In the genomic region with DNA sequence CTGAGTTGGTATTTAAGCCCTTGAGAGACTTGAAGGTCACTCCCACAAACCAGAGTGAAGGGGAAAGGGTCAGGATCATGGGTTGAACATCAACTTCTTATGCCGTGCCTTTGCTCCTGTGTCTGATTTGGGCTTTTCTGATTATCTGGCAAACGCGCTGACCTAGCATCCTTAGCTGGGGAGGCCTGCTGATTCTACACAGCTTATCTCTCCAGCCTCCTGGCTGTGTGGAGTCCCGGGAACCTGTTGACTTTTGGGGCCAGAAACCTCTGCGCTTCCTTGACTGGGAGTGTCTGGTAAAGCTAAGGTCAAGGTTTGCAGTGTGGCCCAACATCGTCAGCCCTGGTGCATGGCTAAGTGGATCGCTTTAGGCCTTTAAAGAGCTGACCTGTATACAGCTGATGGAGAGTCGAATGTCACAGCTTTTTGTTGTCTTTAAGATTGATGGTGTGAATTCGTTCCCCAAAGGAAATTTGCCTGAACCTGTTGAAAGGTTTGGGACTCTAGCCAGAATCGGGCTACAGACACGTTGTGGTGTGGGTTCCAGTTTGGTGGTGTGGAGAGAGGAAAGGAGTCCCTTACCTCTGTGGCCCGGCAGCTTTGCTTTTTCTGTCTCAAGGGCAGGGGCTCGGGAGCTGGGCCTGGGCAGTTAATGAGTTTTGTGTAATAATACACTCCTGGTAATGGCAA, we compare ENCODE assay signal across 8 mouse cellular contexts. TPM values are rescaled to one million over a fixed set of nuclear protein-coding genes. Genes with fewer than 3 reads are reported as not detected.
A peak's percentile ranks its signal among the peaks of the same experiment; 100 is the strongest.
DNase-seq lines count a peak whose midpoint lies in the region; ATAC-seq lines count a peak whose summit lies in the region.

No protein-coding gene starts in this region.

- no peaks in the 10 kb centered on the region for H3K9me3 ChIP-seq in heart, embryonic 15.5 days (replicated peaks)
- H3K9me3 ChIP-seq in intestine, embryonic 15.5 days = no peaks in the 10 kb centered on the region

- peaks cover 97% of the 10 kb centered on the region for H3K79me2 ChIP-seq in macrophage (ENCODE audit: inconsistent target)

- H3K4me2 ChIP-seq in heart, embryonic 15.5 days = peak overlapping the region; percentile 11; the same call in 1 of the 2 replicates
- no peak overlapping the region; the same call in 1 of the 2 replicates for H3K4me2 ChIP-seq in intestine, embryonic 15.5 days (replicated peaks)

- no peak for DNase-seq in heart, postnatal 36 days
- peak; percentile 48 for DNase-seq in c-Kit-positive CD71-positive TER-119-positive erythroid progenitor cells, embryonic 14.5 days (ENCODE audit: low spot score)
- DNase-seq in adrenal gland, postnatal 14 days = no peak
- no peak for DNase-seq in right cerebral cortex, postnatal 14 days

- H3K27ac ChIP-seq in heart, embryonic 15.5 days = peak overlapping the region; percentile 20; the same call in 1 of the 2 replicates
- H3K27ac ChIP-seq in intestine, embryonic 15.5 days = 0 out of 2 replicates have a peak overlapping the region, but pooled peaks have one; percentile 6
- H3K27ac ChIP-seq in macrophage = peak overlapping the region; percentile 99

- no peak for ATAC-seq in heart, embryonic 15.5 days (replicated peaks; ENCODE audit: insufficient number of reproducible peaks, insufficient read depth, low FRiP score, low read depth)
- ATAC-seq in intestine, embryonic 15.5 days = no peak
- no peak for ATAC-seq in inflammation-experienced regulatory T-cells, adult 6 months

- H3K4me3 ChIP-seq in heart, embryonic 15.5 days = no peak overlapping the region
- no peak overlapping the region for H3K4me3 ChIP-seq in intestine, embryonic 15.5 days (replicated peaks)
- peak overlapping the region; percentile 91 for H3K4me3 ChIP-seq in macrophage (ENCODE audit: inconsistent target)

- no peaks in the 10 kb centered on the region for H3K36me3 ChIP-seq in heart, embryonic 15.5 days
- H3K36me3 ChIP-seq in intestine, embryonic 15.5 days = no peaks in the 10 kb centered on the region
- H3K36me3 ChIP-seq in macrophage (ENCODE audit: inconsistent target) = peaks cover 14% of the 10 kb centered on the region; the same call in 1 of the 2 replicates

- no peaks in the 10 kb centered on the region for H3K27me3 ChIP-seq in heart, embryonic 15.5 days
- no peaks in the 10 kb centered on the region for H3K27me3 ChIP-seq in intestine, embryonic 15.5 days (replicated peaks)

- no peak overlapping the region for H3K9ac ChIP-seq in heart, embryonic 15.5 days
- H3K9ac ChIP-seq in intestine, embryonic 15.5 days = 0 out of 2 replicates have a peak overlapping the region, but pooled peaks have one; percentile 28

- peaks cover 33% of the 10 kb centered on the region for H3K4me1 ChIP-seq in heart, embryonic 15.5 days (replicated peaks)
- H3K4me1 ChIP-seq in intestine, embryonic 15.5 days (replicated peaks) = peaks cover 15% of the 10 kb centered on the region

- intact Hi-C loops in heart, postnatal 36 days (cut with DNase I) = no loop called here

- WGBS in heart, embryonic 15.5 days = 32% methylated on average over 13 of the region's 13 CpGs
- WGBS in intestine, embryonic 15.5 days = 46% methylated on average over 13 of the region's 13 CpGs
- WGBS in macrophage (ENCODE audit: missing documents) = 53% methylated on average over 13 of the region's 13 CpGs

RNA-seq across cellular contexts. Expression of a gene that starts 3.8 kb away (rescaled TPM):
- 2.6 and 5.1 TPM in 2 replicates for polyA plus RNA-seq in heart, embryonic 15.5 days (2015; fragmentation: Nextera tagmentation; extraction: Ambion mirVana)
- 10 to 100 TPM; 17.7 to 22.2 TPM for total RNA-seq in heart, postnatal 36 days (2021)
- polyA plus RNA-seq in intestine, embryonic 15.5 days (2015; fragmentation: Nextera tagmentation; extraction: Ambion mirVana) = 11.7 and 12.9 TPM in 2 replicates
- 1,000 to 10,000 TPM in 1 of 26 experiments, 100 to 1,000 TPM in 23, 10 to 100 TPM in 2; 27.0 to 1,006 (median 669) TPM for total RNA-seq in macrophage (2018; cell fraction: chromatin; rRNA removed)
- 100 to 1,000 TPM; 216 to 691 (median 376) TPM for total RNA-seq in macrophage (2018; cell fraction: cytosol; rRNA removed)
- total RNA-seq in macrophage (2018; cell fraction: nucleus; rRNA removed) = 1,000 to 10,000 TPM in 2 of 26 experiments, 100 to 1,000 TPM in 24; 102 to 1,167 (median 672) TPM
- 250 to 450 TPM (median 359 TPM) in 3 replicates for polyA plus RNA-seq in macrophage (2018)
- polyA plus RNA-seq in inflammation-experienced regulatory T-cells, adult 6 months (2017; shearing (Covaris generic)) = 10 to 100 TPM; 20.1 to 22.4 (median 21.6) TPM
- 22.4 and 29.2 TPM in 2 replicates for total RNA-seq in adrenal gland, postnatal 14 days (2021)

RNA-seq across cellular contexts. Expression of a gene that starts 21.9 kb away (rescaled TPM):
- 10.4 and 13.0 TPM in 2 replicates for polyA plus RNA-seq in heart, embryonic 15.5 days (2015; fragmentation: Nextera tagmentation; extraction: Ambion mirVana)
- total RNA-seq in heart, postnatal 36 days (2021) = 10 to 100 TPM in 1 of 2 experiments, 1 to 10 TPM in 1; 9.1 to 10.3 TPM
- 5.7 TPM in 2 replicates for polyA plus RNA-seq in intestine, embryonic 15.5 days (2015; fragmentation: Nextera tagmentation; extraction: Ambion mirVana)
- 10 to 100 TPM; 12.1 to 48.5 (median 29.0) TPM for total RNA-seq in macrophage (2018; cell fraction: chromatin; rRNA removed)
- 10 to 100 TPM in 24 of 26 experiments, 1 to 10 TPM in 2; 8.5 to 34.5 (median 14.6) TPM for total RNA-seq in macrophage (2018; cell fraction: cytosol; rRNA removed)
- 10 to 100 TPM; 17.7 to 87.3 (median 37.1) TPM for total RNA-seq in macrophage (2018; cell fraction: nucleus; rRNA removed)
- polyA plus RNA-seq in macrophage (2018) = 8.6 to 19.0 TPM (median 16.2 TPM) in 3 replicates
- polyA plus RNA-seq in inflammation-experienced regulatory T-cells, adult 6 months (2017; shearing (Covaris generic)) = under 1 TPM; 0.18 to 0.93 (median 0.28) TPM
- total RNA-seq in adrenal gland, postnatal 14 days (2021) = 12.7 and 14.6 TPM in 2 replicates

RNA-seq across cellular contexts. Expression of a gene that starts 25.4 kb away (rescaled TPM):
- polyA plus RNA-seq in heart, embryonic 15.5 days (2015; fragmentation: Nextera tagmentation; extraction: Ambion mirVana) = 7.7 and 9.2 TPM in 2 replicates
- total RNA-seq in heart, postnatal 36 days (2021) = 10 to 100 TPM; 51.4 to 52.3 TPM
- polyA plus RNA-seq in intestine, embryonic 15.5 days (2015; fragmentation: Nextera tagmentation; extraction: Ambion mirVana) = 1.6 and 2.3 TPM in 2 replicates
- 10 to 100 TPM in 15 of 26 experiments, 1 to 10 TPM in 11; 3.7 to 22.4 (median 10.8) TPM for total RNA-seq in macrophage (2018; cell fraction: chromatin; rRNA removed)
- total RNA-seq in macrophage (2018; cell fraction: cytosol; rRNA removed) = 1 to 10 TPM; 4.2 to 7.6 (median 6.1) TPM
- 10 to 100 TPM in 9 of 26 experiments, 1 to 10 TPM in 17; 3.4 to 18.3 (median 7.3) TPM for total RNA-seq in macrophage (2018; cell fraction: nucleus; rRNA removed)
- 6.6 to 7.4 TPM (median 7.1 TPM) in 3 replicates for polyA plus RNA-seq in macrophage (2018)
- polyA plus RNA-seq in inflammation-experienced regulatory T-cells, adult 6 months (2017; shearing (Covaris generic)) = not detected
- 14.3 and 15.9 TPM in 2 replicates for total RNA-seq in adrenal gland, postnatal 14 days (2021)

RNA-seq across cellular contexts. Expression of a gene that starts 48.6 kb away (rescaled TPM):
- 24.8 and 37.1 TPM in 2 replicates for polyA plus RNA-seq in heart, embryonic 15.5 days (2015; fragmentation: Nextera tagmentation; extraction: Ambion mirVana)
- 10 to 100 TPM; 82.9 to 92.8 TPM for total RNA-seq in heart, postnatal 36 days (2021)
- polyA plus RNA-seq in intestine, embryonic 15.5 days (2015; fragmentation: Nextera tagmentation; extraction: Ambion mirVana) = 47.5 and 48.2 TPM in 2 replicates
- 10 to 100 TPM; 28.3 to 79.8 (median 59.2) TPM for total RNA-seq in macrophage (2018; cell fraction: chromatin; rRNA removed)
- total RNA-seq in macrophage (2018; cell fraction: cytosol; rRNA removed) = 10 to 100 TPM; 46.5 to 98.0 (median 75.5) TPM
- 100 to 1,000 TPM in 4 of 26 experiments, 10 to 100 TPM in 22; 41.5 to 126 (median 76.1) TPM for total RNA-seq in macrophage (2018; cell fraction: nucleus; rRNA removed)
- polyA plus RNA-seq in macrophage (2018) = 72.5 to 92.1 TPM (median 86.0 TPM) in 3 replicates
- 10 to 100 TPM; 37.6 to 48.7 (median 43.8) TPM for polyA plus RNA-seq in inflammation-experienced regulatory T-cells, adult 6 months (2017; shearing (Covaris generic))
- total RNA-seq in adrenal gland, postnatal 14 days (2021) = 127 and 135 TPM in 2 replicates

RNA-seq across cellular contexts. Expression of a gene that starts 52.6 kb away (rescaled TPM):
- polyA plus RNA-seq in heart, embryonic 15.5 days (2015; fragmentation: Nextera tagmentation; extraction: Ambion mirVana) = 63.4 and 75.2 TPM in 2 replicates
- 100 to 1,000 TPM; 103 to 112 TPM for total RNA-seq in heart, postnatal 36 days (2021)
- 92.3 and 102 TPM in 2 replicates for polyA plus RNA-seq in intestine, embryonic 15.5 days (2015; fragmentation: Nextera tagmentation; extraction: Ambion mirVana)
- 100 to 1,000 TPM in 25 of 26 experiments, 10 to 100 TPM in 1; 81.1 to 352 (median 282) TPM for total RNA-seq in macrophage (2018; cell fraction: chromatin; rRNA removed)
- total RNA-seq in macrophage (2018; cell fraction: cytosol; rRNA removed) = 100 to 1,000 TPM; 242 to 357 (median 310) TPM
- total RNA-seq in macrophage (2018; cell fraction: nucleus; rRNA removed) = 100 to 1,000 TPM in 25 of 26 experiments, 10 to 100 TPM in 1; 98.7 to 332 (median 234) TPM
- polyA plus RNA-seq in macrophage (2018) = 282 to 582 TPM (median 340 TPM) in 3 replicates
- 10 to 100 TPM; 30.5 to 50.5 (median 40.2) TPM for polyA plus RNA-seq in inflammation-experienced regulatory T-cells, adult 6 months (2017; shearing (Covaris generic))
- total RNA-seq in adrenal gland, postnatal 14 days (2021) = 150 and 164 TPM in 2 replicates

Comparison
In these comparisons a context has a peak if more than half of its experiments do, and no peak if none do; other contexts are left out.
1. H3K27ac ChIP-seq: peak in every context shown above with its lines; median percentile 99 in macrophage; 20 in heart, embryonic 15.5 days; 6 in intestine, embryonic 15.5 days.
2. RNA of a gene that starts 3.8 kb away (polyA plus RNA-seq): 250 to 450 TPM in macrophage; 20.1 to 22.4 TPM in inflammation-experienced regulatory T-cells, adult 6 months, 11.7 to 12.9 TPM in intestine, embryonic 15.5 days and 2.6 to 5.1 TPM in heart, embryonic 15.5 days; every median in the first group is over 10 times any median in the second.